Mouse (Mus musculus): ENCODE results near the gene Itih5. TPM values are rescaled to one million over a fixed set of nuclear protein-coding genes. Genes with fewer than 3 reads are reported as not detected.

Itih5 gene
- polyA plus RNA-seq, 1 experiment from 2014 or later = 8.6 TPM

DNA sequence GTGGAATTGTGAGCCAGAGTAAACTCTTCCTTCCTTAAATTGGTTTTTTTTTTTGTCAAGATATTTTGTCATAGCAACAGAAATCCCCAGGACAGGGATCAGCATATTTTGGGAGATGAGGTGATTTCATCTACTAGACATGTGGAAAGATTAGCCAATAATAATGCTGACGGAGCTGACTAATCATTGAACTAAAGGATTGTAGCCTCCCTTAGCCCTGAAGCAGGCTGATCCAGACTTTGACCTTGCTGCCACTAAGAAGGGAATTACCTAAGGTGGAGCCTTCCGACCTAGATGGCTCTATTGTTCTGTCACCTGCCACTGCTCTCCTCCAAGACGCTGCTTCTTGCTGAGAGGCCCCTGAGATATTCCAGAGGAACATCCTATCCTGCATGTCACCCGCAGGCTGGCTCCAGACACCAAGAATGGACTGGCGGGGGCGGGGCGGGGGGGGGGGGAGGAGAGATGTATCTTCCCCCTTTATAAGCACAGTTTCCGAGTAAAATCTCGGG is 119.3 kb downstream of the Itih5 start:
- H3K9ac ChIP-seq (replicated peaks) = no peak overlapping the region
- no peak overlapping the region for H3K4me3 ChIP-seq
- no peaks in the 10 kb centered on the region for H3K9me3 ChIP-seq
- no peaks in the 10 kb centered on the region for H3K36me3 ChIP-seq
- no peak overlapping the region for H3K27ac ChIP-seq (replicated peaks)
- H3K4me1 ChIP-seq = peaks cover 5% of the 10 kb centered on the region
- WGBS = 70% methylated on average over 8 of the region's 9 CpGs
- H3K4me2 ChIP-seq (replicated peaks) = no peak overlapping the region
- peaks cover 6% of the 10 kb centered on the region for H3K27me3 ChIP-seq
- no peak for ATAC-seq (ENCODE audit: low FRiP score, low read depth)

DNA sequence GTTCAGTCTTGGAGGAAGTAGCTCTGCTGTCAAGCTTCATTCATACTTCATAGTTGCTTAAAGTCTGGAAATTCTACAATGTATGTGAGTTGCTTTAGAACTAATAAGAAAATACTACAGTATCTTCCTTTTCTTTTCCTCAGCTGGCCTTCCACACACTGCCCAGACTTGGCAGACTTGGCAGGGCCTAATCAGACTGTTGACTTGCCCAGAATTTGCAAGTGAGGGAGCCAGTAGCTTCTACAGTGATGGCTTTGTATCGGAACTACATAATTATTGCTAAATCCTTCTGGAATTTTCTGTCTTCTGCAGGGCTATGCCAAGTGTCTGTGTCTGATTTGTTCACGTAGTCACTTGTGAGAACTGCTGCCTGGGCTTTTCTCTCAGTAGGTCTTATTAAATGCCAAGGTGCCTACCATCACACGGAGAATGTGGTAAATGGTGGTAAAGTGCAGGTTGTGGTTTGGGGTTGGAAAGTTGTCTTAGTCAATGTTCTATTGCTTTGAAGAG is 120.2 kb downstream of the Itih5 start:
- Histone ChIP-seq H3K9ac (replicated peaks) (no peak overlapping the region), H3K4me3 (no peak overlapping the region), H3K4me1 (peaks cover 5% of the 10 kb centered on the region), H3K9me3 (no peaks in the 10 kb centered on the region), H3K4me2 (replicated peaks) (no peak overlapping the region), H3K36me3 (no peaks in the 10 kb centered on the region), H3K27ac (replicated peaks) (no peak overlapping the region), H3K27me3 (peaks cover 15% of the 10 kb centered on the region)
- no peak for ATAC-seq (ENCODE audit: low FRiP score, low read depth)
- WGBS = 91% methylated on average over 3 of the region's 3 CpGs

DNA sequence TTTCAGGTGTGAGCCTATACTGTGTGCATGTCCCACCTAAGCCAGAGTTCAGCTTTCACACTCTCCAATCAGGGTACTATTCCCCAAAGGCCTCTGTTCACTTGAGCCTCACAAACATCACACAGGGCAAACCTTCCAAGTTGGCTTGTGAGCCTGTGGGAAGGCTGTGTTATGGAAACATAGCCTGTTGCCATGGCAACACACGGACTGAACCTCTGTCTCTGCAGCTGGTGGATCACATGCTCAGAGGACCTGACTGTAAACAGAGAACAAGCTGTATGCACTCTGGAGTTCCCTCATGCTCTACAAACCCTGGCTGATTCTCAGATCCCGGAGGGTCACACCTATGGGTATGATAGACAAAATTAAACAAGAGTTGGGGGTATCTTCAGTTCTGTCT is 122.8 kb downstream of the Itih5 start:
- WGBS = 45% methylated on average over 2 of the region's 2 CpGs
- Histone ChIP-seq H3K4me2 (replicated peaks) (no peak overlapping the region), H3K9ac (replicated peaks) (no peak overlapping the region), H3K4me1 (peaks cover 5% of the 10 kb centered on the region), H3K9me3 (no peaks in the 10 kb centered on the region), H3K4me3 (no peak overlapping the region), H3K27me3 (peaks cover 32% of the 10 kb centered on the region), H3K36me3 (no peaks in the 10 kb centered on the region), H3K27ac (replicated peaks) (no peak overlapping the region)
- peak; percentile 73 for ATAC-seq (ENCODE audit: low FRiP score, low read depth)

DNA sequence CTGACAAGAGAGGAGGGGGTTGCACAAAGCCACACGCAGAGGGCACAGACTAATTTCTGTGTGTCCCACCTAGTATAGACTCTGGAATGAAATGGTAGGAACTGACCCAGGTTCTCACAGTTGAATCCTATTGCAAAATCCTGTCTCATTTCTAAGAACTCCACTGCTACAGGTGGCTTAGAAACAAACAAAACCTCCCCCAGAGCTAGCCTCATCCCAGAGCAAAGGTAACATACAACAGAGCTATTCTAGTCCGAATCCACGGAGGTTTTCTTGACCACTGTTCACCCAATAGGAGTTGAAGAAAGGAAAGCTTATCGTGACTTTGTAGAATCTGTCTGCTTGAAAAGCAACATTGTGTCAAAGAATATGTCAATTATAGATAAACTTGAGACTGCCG is 130.3 kb downstream of the Itih5 start:
- Histone ChIP-seq H3K27ac (replicated peaks) (no peak overlapping the region), H3K4me1 (peaks cover 10% of the 10 kb centered on the region; the same call in 1 of the 2 replicates), H3K27me3 (peaks cover 84% of the 10 kb centered on the region), H3K36me3 (no peaks in the 10 kb centered on the region), H3K4me2 (replicated peaks) (no peak overlapping the region), H3K9ac (replicated peaks) (no peak overlapping the region), H3K9me3 (no peaks in the 10 kb centered on the region), H3K4me3 (no peak overlapping the region)
- 24% methylated on average over 5 of the region's 5 CpGs for WGBS
- no peak for ATAC-seq (ENCODE audit: low FRiP score, low read depth)

DNA sequence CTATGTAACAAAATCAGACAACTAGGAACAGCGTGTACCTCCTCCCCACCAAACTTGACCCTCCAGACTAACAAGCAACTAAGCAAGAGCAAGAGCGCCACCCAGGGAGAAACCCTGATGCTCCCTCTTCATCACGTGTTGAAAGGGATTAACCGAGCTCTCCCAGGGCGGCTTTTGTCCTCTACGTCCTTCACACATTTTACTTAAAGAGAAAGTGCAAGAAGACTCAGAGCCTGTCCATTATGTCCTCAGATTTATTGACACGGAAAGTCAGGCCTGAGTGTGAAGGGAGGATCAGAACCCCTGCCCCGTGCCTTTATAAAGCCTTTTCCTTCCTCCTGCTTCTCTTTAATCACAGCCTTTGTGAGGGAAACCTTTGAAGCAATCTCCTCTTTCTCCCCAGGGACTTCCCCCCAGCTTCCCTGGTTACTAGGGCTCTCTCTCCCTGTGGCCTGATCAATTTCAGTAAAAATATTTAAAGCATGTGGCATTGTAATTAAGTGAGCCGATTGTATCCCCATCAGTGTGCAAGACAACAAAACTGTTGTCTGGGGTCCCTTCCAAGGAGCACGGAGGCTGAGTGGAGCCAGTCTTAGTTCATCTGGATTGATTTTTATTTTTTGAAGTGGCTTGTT is 131.4 kb downstream of the Itih5 start:
- H3K9ac ChIP-seq (replicated peaks) = no peak overlapping the region
- peak; percentile 57 for ATAC-seq (ENCODE audit: low FRiP score, low read depth)
- 1% methylated on average over 10 of the region's 10 CpGs for WGBS

DNA sequence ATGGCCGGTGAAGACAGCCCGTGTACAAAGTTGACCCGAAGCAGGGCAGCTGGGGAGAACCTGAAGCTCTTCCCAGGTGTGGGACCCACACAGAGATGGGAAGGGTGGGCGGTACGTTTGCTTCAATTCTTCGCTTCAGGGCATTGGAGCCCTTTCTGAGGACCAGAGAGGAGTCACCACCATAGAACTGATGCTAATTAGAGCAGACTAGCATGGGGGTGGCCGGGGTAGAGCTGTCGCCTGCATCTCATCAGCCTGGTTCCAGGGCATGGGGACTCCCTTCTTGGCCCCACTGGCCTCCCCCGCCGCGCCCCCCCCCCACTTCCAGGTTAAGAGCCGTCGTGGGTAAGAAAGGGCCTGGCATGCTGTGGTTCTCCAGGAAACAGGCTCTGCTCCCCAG is 132.6 kb downstream of the Itih5 start:
- Histone ChIP-seq H3K4me1 (peaks cover 10% of the 10 kb centered on the region; the same call in 1 of the 2 replicates), H3K36me3 (no peaks in the 10 kb centered on the region), H3K9me3 (no peaks in the 10 kb centered on the region), H3K27ac (replicated peaks) (no peak overlapping the region), H3K27me3 (peaks cover 84% of the 10 kb centered on the region), H3K4me2 (replicated peaks) (no peak overlapping the region), H3K4me3 (no peak overlapping the region), H3K9ac (replicated peaks) (no peak overlapping the region)
- WGBS = 14% methylated on average over 11 of the region's 13 CpGs
- peak; percentile 50; the same call in 1 of the 2 replicates for ATAC-seq (ENCODE audit: low FRiP score, low read depth)

More for the DNA sequence above, 131.4 kb downstream of the Itih5 start:
- Histone ChIP-seq H3K36me3 (no peaks in the 10 kb centered on the region), H3K9me3 (no peaks in the 10 kb centered on the region), H3K4me2 (replicated peaks) (peak overlapping the region; percentile 13; the same call in 1 of the 2 replicates), H3K27me3 (peaks cover 88% of the 10 kb centered on the region), H3K4me1 (peaks cover 10% of the 10 kb centered on the region; the same call in 1 of the 2 replicates), H3K27ac (replicated peaks) (no peak overlapping the region), H3K4me3 (no peak overlapping the region)

DNA sequence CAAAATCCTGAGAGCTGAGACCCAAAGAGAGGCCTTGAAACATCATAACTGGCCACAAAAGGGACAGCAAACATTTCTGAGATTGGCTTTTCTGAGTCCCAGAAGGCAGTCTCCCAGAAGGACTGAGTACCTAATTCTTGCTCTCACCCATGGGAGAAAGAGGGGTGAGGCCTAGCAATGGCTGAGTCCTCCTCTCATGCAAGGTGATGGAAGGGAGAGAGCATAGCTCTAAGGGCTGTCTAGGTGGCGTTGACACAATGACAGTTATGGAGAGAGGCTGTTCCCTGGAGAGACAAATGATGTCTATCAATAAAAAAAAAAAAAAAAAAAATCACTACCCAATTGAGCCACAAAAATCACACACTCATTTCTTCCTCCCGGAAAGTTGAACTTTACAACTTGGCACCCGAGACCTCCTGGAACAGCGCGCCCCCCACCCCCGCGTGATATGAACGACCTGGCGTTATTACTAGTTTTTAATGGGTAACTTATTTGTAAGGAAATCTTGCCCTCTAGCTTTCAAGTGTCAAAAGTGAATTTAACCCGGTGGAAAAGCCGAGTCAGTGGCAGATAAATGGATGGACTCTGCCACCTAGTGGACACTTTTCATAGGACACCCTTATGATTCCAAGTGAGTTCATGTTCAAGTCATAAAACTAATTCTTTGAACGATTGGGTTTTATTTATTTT is 134.9 kb downstream of the Itih5 start:
- Histone ChIP-seq H3K27ac (replicated peaks) (no peak overlapping the region), H3K9me3 (no peaks in the 10 kb centered on the region), H3K27me3 (peaks cover 70% of the 10 kb centered on the region), H3K9ac (replicated peaks) (no peak overlapping the region), H3K4me3 (no peak overlapping the region), H3K4me1 (peaks cover 10% of the 10 kb centered on the region; the same call in 1 of the 2 replicates), H3K4me2 (replicated peaks) (no peak overlapping the region), H3K36me3 (no peaks in the 10 kb centered on the region)
- 20% methylated on average over 12 of the region's 12 CpGs for WGBS
- no peak for ATAC-seq (ENCODE audit: low FRiP score, low read depth)

DNA sequence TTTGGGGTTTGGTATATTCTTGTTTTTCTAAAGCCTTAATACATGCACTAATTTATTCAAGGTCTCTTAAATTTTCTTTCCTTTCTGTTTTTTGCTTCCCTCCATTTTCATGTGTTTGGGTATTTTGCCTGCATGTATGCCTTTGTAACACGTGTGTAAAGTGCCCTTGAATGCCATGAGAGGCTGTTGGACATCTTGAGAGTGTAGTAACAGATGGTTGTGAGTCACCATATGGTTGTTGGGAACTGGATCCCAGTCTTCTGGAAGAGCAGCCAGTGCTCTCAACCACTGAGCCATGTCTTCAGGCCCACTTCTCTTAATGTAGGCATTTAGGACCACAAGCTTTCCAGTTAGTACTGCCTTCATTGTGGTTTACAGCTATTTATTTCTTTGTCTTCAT is 135.5 kb downstream of the Itih5 start:
- H3K9me3 ChIP-seq = no peaks in the 10 kb centered on the region

DNA sequence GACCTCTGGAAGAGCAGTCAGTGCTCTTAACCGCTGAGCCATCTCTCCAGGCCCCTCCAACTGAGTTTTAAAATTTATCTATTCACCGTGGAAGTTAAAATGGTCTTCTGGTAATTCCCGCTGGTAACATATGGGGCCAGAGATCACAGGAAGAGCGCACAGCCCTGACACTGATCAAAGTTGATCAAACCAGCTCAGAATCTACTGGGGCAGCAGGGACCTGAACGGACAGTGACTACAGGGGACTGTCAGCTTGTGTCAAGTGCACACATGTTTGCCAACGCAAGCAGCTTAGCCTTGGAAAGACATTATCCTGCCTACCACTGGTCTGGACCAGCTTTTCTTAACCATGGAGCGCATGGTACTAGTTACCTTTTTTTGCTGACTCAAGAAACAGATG is 136.7 kb downstream of the Itih5 start:
- Histone ChIP-seq H3K36me3 (no peaks in the 10 kb centered on the region), H3K4me1 (peaks cover 4% of the 10 kb centered on the region; the same call in 1 of the 2 replicates), H3K4me3 (no peak overlapping the region), H3K9ac (replicated peaks) (no peak overlapping the region), H3K27me3 (peaks cover 59% of the 10 kb centered on the region), H3K9me3 (no peaks in the 10 kb centered on the region), H3K4me2 (replicated peaks) (no peak overlapping the region), H3K27ac (replicated peaks) (no peak overlapping the region)
- WGBS = 78% methylated on average over 7 of the region's 7 CpGs
- no peak for ATAC-seq (ENCODE audit: low FRiP score, low read depth)

More for the DNA sequence above, 135.5 kb downstream of the Itih5 start:
- no peaks in the 10 kb centered on the region for H3K36me3 ChIP-seq
- H3K27me3 ChIP-seq = peaks cover 65% of the 10 kb centered on the region
- H3K4me3 ChIP-seq = no peak overlapping the region
- ATAC-seq (ENCODE audit: low FRiP score, low read depth) = no peak
- WGBS = 2% methylated on average over 1 of the region's 1 CpGs
- H3K4me2 ChIP-seq (replicated peaks) = no peak overlapping the region
- H3K4me1 ChIP-seq = peaks cover 10% of the 10 kb centered on the region; the same call in 1 of the 2 replicates
- no peak overlapping the region for H3K9ac ChIP-seq (replicated peaks)
- no peak overlapping the region for H3K27ac ChIP-seq (replicated peaks)

DNA sequence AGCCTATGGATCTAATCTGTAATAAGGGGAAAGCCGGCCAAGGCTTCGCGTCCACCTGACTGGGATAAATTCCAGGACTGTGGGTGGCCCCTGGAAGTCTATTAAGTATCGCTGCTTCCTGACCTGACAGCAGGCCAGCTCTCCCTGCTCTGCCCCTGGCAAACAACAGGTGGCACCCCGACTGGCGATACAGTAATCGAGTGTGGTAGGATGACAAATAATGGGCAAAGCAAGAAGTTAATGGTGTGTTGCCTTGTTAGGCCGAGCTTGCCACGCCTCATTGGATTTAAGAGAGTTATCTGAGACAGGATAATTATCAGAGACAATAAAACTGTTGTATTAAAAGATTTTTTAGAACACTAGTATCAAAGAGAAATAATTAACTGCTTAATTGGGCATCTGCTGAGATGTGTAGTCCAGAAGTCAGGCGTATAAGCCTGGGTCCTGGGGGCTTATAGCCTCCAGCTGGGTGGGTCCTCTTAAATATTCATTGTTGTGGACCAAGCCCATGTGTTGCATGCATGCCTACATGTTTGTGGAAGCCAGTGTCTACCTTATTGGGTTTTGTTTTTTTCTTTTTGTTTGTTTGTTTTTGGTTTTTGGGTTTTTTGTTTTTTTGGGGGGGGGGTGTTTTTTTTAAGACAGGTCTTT is 140.3 kb downstream of the Itih5 start:
- no peak overlapping the region for H3K9ac ChIP-seq (replicated peaks)
- WGBS = 32% methylated on average over 10 of the region's 10 CpGs
- no peak overlapping the region for H3K4me2 ChIP-seq (replicated peaks)
- H3K36me3 ChIP-seq = no peaks in the 10 kb centered on the region
- H3K4me1 ChIP-seq = no peaks in the 10 kb centered on the region
- no peak overlapping the region for H3K4me3 ChIP-seq
- H3K27me3 ChIP-seq = peaks cover 40% of the 10 kb centered on the region
- H3K9me3 ChIP-seq = no peaks in the 10 kb centered on the region
- no peak overlapping the region for H3K27ac ChIP-seq (replicated peaks)
- no peak for ATAC-seq (ENCODE audit: low FRiP score, low read depth)

DNA sequence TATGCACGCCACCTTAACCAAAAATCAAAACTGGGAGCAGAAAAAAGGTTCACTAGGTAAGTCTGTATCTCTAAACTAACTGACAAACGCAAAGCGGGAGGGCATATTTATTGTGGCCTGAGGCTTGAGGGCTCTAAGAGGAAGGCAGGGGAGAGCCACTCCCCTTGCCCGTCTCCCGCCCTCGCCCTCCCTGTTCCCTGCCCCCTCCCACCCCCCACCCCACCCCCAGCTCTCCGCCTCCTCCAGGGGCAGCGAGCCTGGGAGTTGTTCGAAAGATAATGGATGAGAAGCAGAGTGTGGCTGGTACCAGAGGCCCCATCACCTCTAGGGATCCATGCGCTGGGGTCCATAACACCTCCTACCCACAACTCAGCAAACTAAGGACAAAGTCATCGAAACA is 142.5 kb downstream of the Itih5 start:
- Histone ChIP-seq H3K9me3 (no peaks in the 10 kb centered on the region), H3K36me3 (no peaks in the 10 kb centered on the region), H3K27ac (replicated peaks) (no peak overlapping the region), H3K27me3 (peaks cover 28% of the 10 kb centered on the region), H3K4me3 (no peak overlapping the region), H3K4me1 (no peaks in the 10 kb centered on the region), H3K9ac (replicated peaks) (no peak overlapping the region), H3K4me2 (replicated peaks) (peak overlapping the region; percentile 25; the same call in 1 of the 2 replicates)
- ATAC-seq (ENCODE audit: low FRiP score, low read depth) = no peak
- WGBS = 16% methylated on average over 7 of the region's 11 CpGs

DNA sequence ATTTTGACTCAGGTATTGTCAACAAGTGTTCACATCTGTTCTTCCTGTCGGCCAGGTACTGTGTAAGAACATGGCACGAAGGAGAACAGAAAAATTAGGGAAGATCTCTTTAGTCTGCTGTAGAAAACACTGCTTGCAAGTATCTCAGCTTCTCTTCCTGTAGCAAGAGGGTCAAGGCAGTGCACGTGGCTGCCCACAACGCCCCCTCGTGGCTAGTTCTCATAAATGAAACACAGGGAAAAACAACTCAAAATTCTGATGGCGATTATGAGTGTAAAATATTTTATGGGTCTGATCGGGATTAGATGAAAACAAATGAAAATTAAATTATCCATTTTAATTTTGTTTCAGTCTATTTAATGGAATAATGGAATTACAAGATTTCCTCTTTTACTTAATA is 146.9 kb downstream of the Itih5 start:
- 48% methylated on average over 7 of the region's 7 CpGs for WGBS

More for the DNA sequence above, 146.9 kb downstream of the Itih5 start:
- H3K9me3 ChIP-seq = no peaks in the 10 kb centered on the region
- H3K9ac ChIP-seq (replicated peaks) = no peak overlapping the region
- H3K27me3 ChIP-seq = peaks cover 14% of the 10 kb centered on the region
- H3K4me1 ChIP-seq = no peaks in the 10 kb centered on the region
- no peaks in the 10 kb centered on the region for H3K36me3 ChIP-seq
- no peak for ATAC-seq (ENCODE audit: low FRiP score, low read depth)
- H3K4me3 ChIP-seq = no peak overlapping the region
- no peak overlapping the region for H3K27ac ChIP-seq (replicated peaks)
- no peak overlapping the region for H3K4me2 ChIP-seq (replicated peaks)

Measured in midbrain, embryonic 12.5 days (tissue).